Mouse (Mus musculus): ENCODE results near the gene Olfr1079. TPM values are rescaled to one million over a fixed set of nuclear protein-coding genes. Genes with fewer than 3 reads are reported as not detected.
"Not testable (repeated sequence)": the region's sequence is repeated elsewhere in the genome, so short reads cannot be mapped to it uniquely, and the experiment has no call there.

Olfr1079 gene
- total RNA-seq (2021), result not detected
- long read RNA-seq, experiment 1, result 0 reads
- long read RNA-seq, experiment 2, result 0 reads

DNA sequence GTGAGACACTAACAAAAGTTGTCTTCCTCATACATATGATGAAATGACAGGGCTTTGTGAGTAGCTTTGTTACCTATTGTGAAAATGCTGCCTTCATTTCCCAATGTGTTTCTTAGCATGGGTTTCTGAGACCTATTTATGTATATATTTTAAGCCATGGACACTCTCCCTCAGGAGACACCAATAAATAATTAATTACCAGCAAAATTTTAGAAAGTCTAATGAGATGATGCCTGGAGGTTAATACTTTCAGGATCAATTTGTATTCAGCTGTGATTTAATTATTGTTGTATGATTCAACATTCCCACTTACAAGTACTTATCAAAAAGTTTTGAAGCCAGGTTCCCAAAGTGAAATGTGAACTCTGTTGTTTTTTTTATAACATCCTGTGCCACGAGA lies at the start of gene Olfr1079:
TSS of gene Olfr1079 (minus strand) at position 101 of the 400 bp plus-strand sequence.
- intact Hi-C loops (cut with DNase I; ENCODE audit: low total_unique reads), result no loop called here
- no peak for DNase-seq

DNA sequence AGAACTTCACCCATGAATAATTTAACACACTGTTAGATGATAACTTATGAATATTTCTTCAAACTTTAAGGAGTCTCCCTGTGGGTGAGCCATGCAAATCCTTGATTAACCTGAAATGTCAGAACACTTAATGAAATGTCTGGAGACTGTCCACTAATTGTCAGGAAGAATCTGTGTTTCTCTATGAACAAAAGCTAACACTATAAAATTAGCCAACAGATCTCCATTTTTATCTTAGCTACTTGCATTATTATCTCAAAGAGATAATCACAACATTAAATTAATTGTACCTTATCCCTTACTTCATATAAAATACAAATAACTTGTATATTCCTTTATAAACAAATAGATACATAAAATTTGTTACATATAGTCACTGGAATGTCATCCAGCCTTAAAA lies 15.9 kb upstream of the Olfr1079 start, which contains the start of gene Olfr1080:
TSS of gene Olfr1080 (minus strand) at position 101 of the 400 bp plus-strand sequence.
- intact Hi-C loops (cut with DNase I; ENCODE audit: low total_unique reads); DNase-seq: not testable (repeated sequence)

DNA sequence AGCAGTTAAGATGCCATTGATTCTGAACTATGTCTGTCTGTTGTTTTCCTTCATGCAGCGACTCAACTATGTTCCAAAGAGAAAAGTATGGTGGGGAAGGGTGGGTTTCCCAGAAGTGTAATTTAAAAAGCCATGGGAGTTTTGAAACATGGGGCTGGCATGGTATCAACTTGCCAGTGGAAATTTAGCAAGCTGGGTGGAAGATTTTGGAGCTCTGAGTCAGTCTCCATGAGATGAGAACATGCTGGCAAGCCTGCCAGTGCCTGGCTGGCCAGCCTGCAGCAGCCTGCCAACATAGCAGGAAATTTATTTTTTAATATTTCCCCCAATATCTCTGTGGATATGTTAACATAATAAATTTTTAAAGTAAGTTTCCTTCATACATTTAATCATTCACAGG lies 11.3 kb downstream of the Olfr1079 start:
- no peak for DNase-seq
- intact Hi-C loops (cut with DNase I; ENCODE audit: low total_unique reads), result no loop called here

DNA sequence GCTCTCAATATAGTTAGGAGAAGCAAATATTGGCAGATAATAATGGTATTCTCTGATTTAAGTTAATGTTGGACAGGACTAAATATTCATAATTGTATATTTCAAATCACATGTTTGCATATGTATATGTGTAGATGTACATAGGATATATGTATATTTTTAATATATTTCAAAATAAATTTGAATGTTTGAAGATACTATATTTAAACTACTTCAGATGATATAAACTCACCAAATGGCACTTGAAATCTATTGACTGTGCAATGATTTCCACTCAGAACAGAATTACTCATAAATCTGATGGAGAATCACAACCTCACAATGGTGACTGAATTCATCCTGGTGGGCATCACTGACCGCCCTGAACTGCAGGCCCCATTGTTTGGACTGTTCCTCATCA lies 34.1 kb downstream of the Olfr1079 start, which contains the start of gene Olfr1076:
TSS of gene Olfr1076 (plus strand) at position 301 of the 400 bp plus-strand sequence.
- intact Hi-C loops (cut with DNase I; ENCODE audit: low total_unique reads), result no loop called here
- DNase-seq, result no peak

DNA sequence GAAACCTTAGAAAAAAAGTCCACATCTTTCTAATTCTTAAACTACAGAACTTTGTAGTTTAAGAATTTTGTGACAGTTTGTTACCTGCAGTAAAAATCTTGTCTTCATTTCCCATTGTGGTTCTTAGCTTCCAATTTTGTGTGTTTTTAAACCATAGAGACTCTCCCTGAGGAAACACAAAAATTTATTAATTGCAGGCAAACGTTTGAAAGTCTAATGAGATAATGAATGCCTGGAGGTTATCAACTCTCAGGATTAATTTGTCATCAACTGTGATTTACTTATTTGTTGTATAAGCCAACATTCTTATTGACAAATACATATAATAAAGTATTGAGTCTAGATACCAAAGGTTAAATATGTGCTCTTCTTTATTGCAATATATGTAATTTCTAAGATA lies 55.0 kb downstream of the Olfr1079 start, which contains the start of gene Olfr228:
TSS of gene Olfr228 (minus strand) at position 101 of the 400 bp plus-strand sequence.
- no peak for DNase-seq
- intact Hi-C loops (cut with DNase I; ENCODE audit: low total_unique reads), result no loop called here

Other genes with a start within 250 kb of the Olfr1079 start
- not detected for gene Olfr1053, start 227.2 kb downstream of the Olfr1079 start, total RNA-seq (2021)
- gene Olfr1054, start 207.0 kb downstream of the Olfr1079 start, total RNA-seq (2021), result not detected
- gene Olfr1055, start 192.2 kb downstream of the Olfr1079 start, total RNA-seq (2021), result not detected
- gene Olfr1056, start 180.0 kb downstream of the Olfr1079 start, total RNA-seq (2021), result not detected
- gene Olfr1057, start 164.1 kb downstream of the Olfr1079 start, total RNA-seq (2021), result not detected
- not detected for gene Olfr1058, start 153.9 kb downstream of the Olfr1079 start, total RNA-seq (2021)
- not detected for gene Olfr1061, start 128.4 kb downstream of the Olfr1079 start, total RNA-seq (2021)
- gene Olfr1062, start 115.7 kb downstream of the Olfr1079 start, total RNA-seq (2021), result not detected
- gene Olfr1065, start 91.9 kb downstream of the Olfr1079 start, total RNA-seq (2021), result not detected
- not detected for gene Olfr1066, start 86.2 kb downstream of the Olfr1079 start, total RNA-seq (2021)
- gene Olfr228, start 55.1 kb downstream of the Olfr1079 start, total RNA-seq (2021), result not detected
- not detected for gene Olfr1076, start 34.0 kb downstream of the Olfr1079 start, total RNA-seq (2021)
- not detected for gene Olfr1080, start 15.8 kb upstream of the Olfr1079 start, total RNA-seq (2021)
- not detected for gene Olfr1082, start 56.5 kb upstream of the Olfr1079 start, total RNA-seq (2021)
- not detected for gene Olfr1084, start 97.2 kb upstream of the Olfr1079 start, total RNA-seq (2021)
- gene Olfr1085, start 119.5 kb upstream of the Olfr1079 start, total RNA-seq (2021), result not detected
- gene Olfr1086, start 137.6 kb upstream of the Olfr1079 start, total RNA-seq (2021), result not detected
- not detected for gene Olfr1087, start 155.9 kb upstream of the Olfr1079 start, total RNA-seq (2021)
- not detected for gene Olfr1089, start 191.2 kb upstream of the Olfr1079 start, total RNA-seq (2021)
- not detected for gene Olfr1090, start 216.5 kb upstream of the Olfr1079 start, total RNA-seq (2021)
- gene Olfr1093, start 240.0 kb upstream of the Olfr1079 start, total RNA-seq (2021), result not detected

Data from gastrocnemius, postnatal 14 days (tissue).